Mouse (Mus musculus) liver, embryonic 16.5 days (tissue): ENCODE results near the gene Syngap1. TPM values are rescaled to one million over a fixed set of nuclear protein-coding genes. Genes with fewer than 3 reads are reported as not detected.

ENCODE experiments used
- ATAC-seq: fragments of 200-750 bp; cut with Nextera tagmentation; 2 replicates; pipeline ENCODE4 v1.8.0; 2017; ENCODE audit warnings: low read depth, mild to moderate bottlenecking, moderate number of reproducible peaks, moderate library complexity
- H3K27ac ChIP-seq: fragments of 300-500 bp; sonication (generic); 2 replicates; pipeline ENCODE4 v1.5.1; 2014; ENCODE audit warnings: mild to moderate bottlenecking, low read length
- H3K27me3 ChIP-seq: fragments of 300-500 bp; sonication (generic); 2 replicates; pipeline ENCODE4 v1.6.1; 2014; ENCODE audit warnings: low read depth, low read length, mixed read lengths; ENCODE audit not compliant: control insufficient read depth, insufficient read depth
- H3K36me3 ChIP-seq: fragments of 300-500 bp; sonication (generic); 2 replicates; pipeline ENCODE4 v1.6.1; 2014; ENCODE audit warnings: mild to moderate bottlenecking; ENCODE audit not compliant: control insufficient read depth, insufficient read depth
- H3K4me1 ChIP-seq: fragments of 300-500 bp; sonication (generic); 2 replicates; pipeline ENCODE4 v1.6.1; 2014; ENCODE audit warnings: low read depth, low read length, mixed read lengths; ENCODE audit not compliant: control insufficient read depth
- H3K4me2 ChIP-seq: fragments of 300-500 bp; sonication (generic); 2 replicates; pipeline ENCODE4 v1.6.1; 2014; ENCODE audit warnings: low read depth, low read length, mixed read lengths
- H3K4me3 ChIP-seq: fragments of 300-500 bp; sonication (generic); 2 replicates; pipeline ENCODE4 v1.5.1; 2014; ENCODE audit warnings: low read depth, mild to moderate bottlenecking, low read length
- H3K9ac ChIP-seq: fragments of 300-500 bp; sonication (generic); 2 replicates; pipeline ENCODE4 v1.6.1; 2014; ENCODE audit warnings: low read depth, low read length
- H3K9me3 ChIP-seq: fragments of 300-500 bp; sonication (generic); replicated peaks from 2 replicates; pipeline ENCODE4 v1.6.1; 2016; ENCODE audit warnings: low read length; ENCODE audit not compliant: control insufficient read depth
- WGBS: fragments of 180-500 bp; shearing (Covaris S2); extraction: QIAGEN DNeasy Blood & Tissue Kit; methylation state at CpG from one replicate; pipeline ENCODE4 v1.1.7; 2014; ENCODE audit not compliant: insufficient replicate concordance; 5-methylcytosine and 5-hydroxymethylcytosine counted together
- polyA plus RNA-seq: library from polyadenylated mRNA; unstranded; fragments of >200 nt; fragmentation: Nextera tagmentation; extraction: Ambion mirVana; gene quantifications from 2 replicates; pipeline ENCODE4 v1.2.1, GENCODE M21; 2015

Gene Syngap1
- polyA plus RNA-seq, 1 experiment from 2014 or later = 0.21 TPM

- no peak overlapping the region for H3K9ac ChIP-seq
- WGBS = 41% methylated on average over 7 of the region's 7 CpGs
Measured at GRCm38 (mm10) chr17:26950560-26951288, 9.7 kb downstream of the Syngap1 start.

GRCm38 (mm10) chr17:26951406-26951805, 10.4 kb downstream of the Syngap1 start:
- no peak overlapping the region for H3K9ac ChIP-seq
- H3K27ac ChIP-seq = no peak overlapping the region
- H3K4me2 ChIP-seq = peak overlapping the region; percentile 59
- H3K4me3 ChIP-seq = peak overlapping the region; percentile 30
- peaks cover 22% of the 10 kb centered on the region for H3K27me3 ChIP-seq
- no peak for ATAC-seq
- H3K9me3 ChIP-seq = no peaks in the 10 kb centered on the region
- no peaks in the 10 kb centered on the region for H3K36me3 ChIP-seq
- 5% methylated on average over 8 of the region's 11 CpGs for WGBS
- peaks cover 67% of the 10 kb centered on the region for H3K4me1 ChIP-seq

More at GRCm38 (mm10) chr17:26950560-26951288, 9.7 kb downstream of the Syngap1 start:
- no peaks in the 10 kb centered on the region for H3K36me3 ChIP-seq
- no peak for ATAC-seq
- H3K27ac ChIP-seq = no peak overlapping the region
- no peaks in the 10 kb centered on the region for H3K9me3 ChIP-seq
- H3K4me3 ChIP-seq = no peak overlapping the region
- H3K27me3 ChIP-seq = peaks cover 22% of the 10 kb centered on the region
- peaks cover 65% of the 10 kb centered on the region for H3K4me1 ChIP-seq
- peak overlapping the region; percentile 59; the same call in 1 of the 2 replicates for H3K4me2 ChIP-seq

DNA sequence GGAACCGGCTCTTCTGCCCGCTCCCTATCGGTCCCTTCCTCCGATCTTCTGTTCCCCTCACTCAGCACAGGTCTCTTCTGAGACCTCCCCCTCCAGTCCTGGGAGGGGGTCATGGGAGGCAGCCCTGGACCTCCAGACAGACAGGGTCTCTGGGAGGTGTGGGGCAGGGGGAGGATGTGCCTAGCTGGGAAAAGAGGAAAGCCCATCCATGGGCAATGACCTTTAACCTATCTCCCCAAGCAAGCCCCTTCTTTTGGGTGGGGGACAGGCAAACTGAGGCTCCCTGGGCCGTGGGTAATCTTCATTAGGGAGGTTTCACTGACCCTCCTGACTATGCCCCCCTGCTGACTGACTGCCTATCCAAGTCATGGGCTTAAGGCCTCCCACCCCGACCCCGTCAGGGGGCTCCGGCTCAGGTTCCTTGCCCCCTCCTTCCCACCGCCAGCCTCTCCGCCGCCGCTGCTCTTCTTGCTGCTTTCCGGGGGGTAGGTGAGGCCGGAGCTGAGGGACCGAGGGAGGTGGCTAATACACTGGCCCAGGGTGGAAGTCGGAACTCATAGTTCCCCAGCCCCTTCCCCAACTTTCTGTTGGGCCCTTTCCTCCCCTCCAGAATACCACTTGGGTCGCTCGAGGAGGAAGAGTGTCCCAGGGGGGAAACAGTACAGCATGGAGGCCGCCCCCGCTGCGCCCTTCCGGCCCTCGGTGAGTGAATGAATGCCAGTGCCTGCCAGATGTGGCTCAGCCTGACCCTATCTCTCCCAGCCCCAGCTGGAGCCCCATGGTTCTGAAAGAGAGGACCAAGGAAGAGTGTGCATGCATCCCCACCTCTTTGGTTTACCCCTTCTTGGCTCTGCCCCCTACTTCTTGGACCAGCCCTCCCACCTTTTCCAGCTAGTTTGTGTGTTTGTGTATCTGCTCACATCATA, 11.2 kb downstream of the Syngap1 start:
- no peaks in the 10 kb centered on the region for H3K36me3 ChIP-seq
- no peaks in the 10 kb centered on the region for H3K9me3 ChIP-seq
- H3K9ac ChIP-seq = peak overlapping the region; percentile 38
- no peak overlapping the region for H3K27ac ChIP-seq
- H3K4me2 ChIP-seq = peak overlapping the region; percentile 59
- H3K4me3 ChIP-seq = peak overlapping the region; percentile 30
- WGBS = 12% methylated on average over 23 of the region's 23 CpGs
- H3K27me3 ChIP-seq = peaks cover 22% of the 10 kb centered on the region
- peaks cover 66% of the 10 kb centered on the region for H3K4me1 ChIP-seq
- ATAC-seq = no peak

DNA sequence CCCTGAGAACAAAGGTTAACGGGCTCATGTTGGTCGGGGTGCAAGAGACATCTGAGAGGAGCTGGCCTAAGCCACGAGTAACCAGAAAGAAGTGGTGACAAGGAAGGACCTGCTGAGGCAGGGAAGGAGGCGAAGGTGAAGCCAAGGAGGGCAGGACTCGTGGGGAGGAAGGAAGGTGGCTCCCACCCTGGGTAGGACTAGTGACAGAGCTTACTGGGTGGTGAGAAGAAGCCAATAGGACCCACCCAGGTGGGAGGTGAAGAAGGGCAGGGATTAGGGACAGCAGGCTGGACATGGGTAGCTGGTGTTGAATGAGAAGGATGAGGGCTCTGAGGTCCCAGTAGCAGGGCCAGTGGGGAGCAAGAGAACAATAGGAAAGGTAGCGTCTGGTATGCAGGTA, 12.1 kb downstream of the Syngap1 start:
- Histone ChIP-seq H3K9ac (no peak overlapping the region), H3K27me3 (peaks cover 22% of the 10 kb centered on the region), H3K4me1 (peaks cover 68% of the 10 kb centered on the region), H3K9me3 (no peaks in the 10 kb centered on the region), H3K27ac (no peak overlapping the region), H3K36me3 (no peaks in the 10 kb centered on the region), H3K4me3 (no peak overlapping the region), H3K4me2 (no peak overlapping the region)
- WGBS = 50% methylated on average over 6 of the region's 6 CpGs
- ATAC-seq = no peak

- H3K9ac ChIP-seq = no peak overlapping the region
- no peak overlapping the region for H3K27ac ChIP-seq
- WGBS = 40% methylated on average over 11 of the region's 16 CpGs
- H3K4me3 ChIP-seq = no peak overlapping the region
- ATAC-seq = no peak
- H3K27me3 ChIP-seq = peaks cover 22% of the 10 kb centered on the region
- no peaks in the 10 kb centered on the region for H3K9me3 ChIP-seq
- peaks cover 67% of the 10 kb centered on the region for H3K4me1 ChIP-seq
- H3K36me3 ChIP-seq = no peaks in the 10 kb centered on the region
- H3K4me2 ChIP-seq = no peak overlapping the region
Measured at GRCm38 (mm10) chr17:26953726-26954125, 12.7 kb downstream of the Syngap1 start.

DNA sequence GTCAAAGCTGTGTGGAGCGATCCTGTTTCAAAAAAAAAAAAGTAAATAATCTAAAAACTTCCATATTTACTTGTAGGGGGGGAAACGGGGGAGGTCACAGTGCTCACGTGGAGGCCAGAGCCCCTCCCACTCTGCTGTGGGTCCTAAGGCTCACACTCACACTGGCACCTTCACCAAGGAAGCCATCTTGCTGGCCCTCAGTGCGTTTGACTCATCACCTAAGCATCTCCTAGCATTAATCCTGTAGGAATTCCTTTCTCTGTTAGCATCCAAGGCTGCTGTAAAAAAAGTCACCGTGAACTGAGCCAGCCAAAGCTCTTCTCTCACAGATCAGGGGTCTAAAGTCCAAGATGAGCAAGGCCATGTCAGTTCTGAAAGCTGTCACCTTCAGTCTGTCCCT, 15.3 kb downstream of the Syngap1 start:
- H3K27me3 ChIP-seq = peaks cover 11% of the 10 kb centered on the region
- H3K27ac ChIP-seq = peak overlapping the region; percentile 81
- peak overlapping the region; percentile 63 for H3K4me2 ChIP-seq
- H3K9ac ChIP-seq = peak overlapping the region; percentile 51
- H3K36me3 ChIP-seq = no peaks in the 10 kb centered on the region
- peak overlapping the region; percentile 55 for H3K4me3 ChIP-seq
- peaks cover 57% of the 10 kb centered on the region for H3K4me1 ChIP-seq
- ATAC-seq = no peak
- no peaks in the 10 kb centered on the region for H3K9me3 ChIP-seq
- 53% methylated on average over 5 of the region's 5 CpGs for WGBS

DNA sequence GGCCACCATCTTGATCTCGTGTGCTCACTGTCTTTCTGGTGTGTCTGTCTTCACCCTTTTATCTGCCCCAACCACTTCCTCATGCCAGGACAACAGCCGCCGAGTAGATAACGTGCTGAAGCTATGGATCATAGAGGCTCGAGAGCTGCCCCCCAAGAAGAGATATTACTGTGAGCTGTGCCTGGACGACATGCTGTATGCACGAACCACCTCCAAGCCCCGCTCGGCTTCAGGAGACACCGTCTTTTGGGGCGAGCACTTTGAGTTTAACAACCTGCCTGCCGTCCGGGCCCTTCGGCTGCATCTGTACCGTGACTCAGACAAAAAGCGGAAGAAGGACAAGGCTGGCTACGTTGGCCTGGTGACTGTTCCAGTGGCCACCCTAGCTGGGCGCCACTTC, 15.8 kb downstream of the Syngap1 start:
- WGBS = 32% methylated on average over 18 of the region's 18 CpGs
- peak overlapping the region; percentile 81 for H3K27ac ChIP-seq
- peak overlapping the region; percentile 63 for H3K4me2 ChIP-seq
- H3K9ac ChIP-seq = peak overlapping the region; percentile 56
- peak overlapping the region; percentile 55 for H3K4me3 ChIP-seq
- H3K4me1 ChIP-seq = peaks cover 52% of the 10 kb centered on the region
- no peaks in the 10 kb centered on the region for H3K36me3 ChIP-seq
- ATAC-seq = peak; percentile 90
- H3K9me3 ChIP-seq = no peaks in the 10 kb centered on the region
- peaks cover 10% of the 10 kb centered on the region for H3K27me3 ChIP-seq

DNA sequence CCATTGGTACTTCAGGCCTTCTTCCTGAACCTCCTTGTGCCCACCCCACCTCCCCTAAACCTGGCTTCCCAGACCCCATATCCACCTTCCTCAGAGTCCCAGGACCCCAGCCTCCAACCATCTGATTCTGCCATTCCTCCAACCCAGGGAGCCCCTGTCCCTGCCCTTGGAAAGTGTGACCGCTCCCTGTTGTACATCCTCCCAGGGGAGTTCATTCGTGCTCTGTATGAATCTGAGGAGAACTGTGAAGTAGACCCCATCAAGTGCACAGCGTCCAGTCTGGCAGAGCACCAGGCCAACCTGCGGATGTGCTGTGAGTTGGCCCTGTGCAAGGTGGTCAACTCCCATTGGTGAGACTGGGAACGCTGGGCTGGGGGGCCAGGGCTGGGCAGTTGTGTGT, 16.8 kb downstream of the Syngap1 start:
- Histone ChIP-seq H3K4me2 (no peak overlapping the region), H3K36me3 (no peaks in the 10 kb centered on the region), H3K27me3 (no peaks in the 10 kb centered on the region; the same call in 1 of the 2 replicates), H3K4me3 (no peak overlapping the region), H3K4me1 (peaks cover 42% of the 10 kb centered on the region), H3K9ac (no peak overlapping the region), H3K9me3 (no peaks in the 10 kb centered on the region), H3K27ac (no peak overlapping the region)
- 94% methylated on average over 5 of the region's 5 CpGs for WGBS
- ATAC-seq = no peak

DNA sequence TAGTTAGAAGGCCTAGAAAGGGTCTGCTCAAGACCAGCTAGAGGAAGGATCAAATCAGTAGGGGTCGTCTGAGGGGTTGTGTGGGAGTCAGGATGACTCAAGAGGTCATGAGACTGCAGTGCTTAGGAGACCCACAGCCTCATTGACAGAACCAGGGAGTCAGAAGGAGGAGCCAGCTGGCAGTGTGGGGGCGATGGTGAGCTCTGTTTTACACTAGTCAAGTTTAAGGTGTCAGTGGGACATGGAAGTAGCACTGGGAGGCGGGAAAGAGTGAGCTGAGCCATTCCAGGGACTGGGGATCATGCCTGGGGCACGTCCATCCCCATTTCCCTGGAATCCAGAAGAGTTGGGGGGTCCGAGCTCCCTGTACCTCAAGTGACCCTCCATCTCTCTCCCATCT, 17.8 kb downstream of the Syngap1 start:
- Histone ChIP-seq H3K4me1 (peaks cover 40% of the 10 kb centered on the region), H3K27me3 (no peaks in the 10 kb centered on the region; the same call in 1 of the 2 replicates), H3K4me2 (no peak overlapping the region), H3K36me3 (no peaks in the 10 kb centered on the region), H3K9ac (no peak overlapping the region), H3K9me3 (no peaks in the 10 kb centered on the region), H3K27ac (no peak overlapping the region), H3K4me3 (no peak overlapping the region)
- 48% methylated on average over 5 of the region's 5 CpGs for WGBS
- ATAC-seq = no peak
